Mouse (Mus musculus): Measurements from ENCODE around the gene Kat2a. TPM values are rescaled to one million over a fixed set of nuclear protein-coding genes. Genes with fewer than 3 reads are reported as not detected.
A peak's percentile ranks its signal among the peaks of the same experiment; 100 is the strongest.

Gene Kat2a
- polyA plus RNA-seq, 1 experiment, result 29.9 TPM

- Histone ChIP-seq H3K4me3 (no peak overlapping the region), H3K4me2 (ENCODE audit: low read depth) (no peak overlapping the region), H3ac (ENCODE audit: control insufficient read depth, insufficient read length) (no peak overlapping the region), H3K36me3 (ENCODE audit: control insufficient read depth, insufficient read depth) (peaks cover 18% of the 10 kb centered on the region), H3K27me3 (ENCODE audit: control insufficient read depth, insufficient read depth, insufficient read length) (no peaks in the 10 kb centered on the region), H3K79me2 (ENCODE audit: control insufficient read depth, insufficient read depth) (no peaks in the 10 kb centered on the region)
- no peak for TF ChIP-seq USF1 (IDR thresholded peaks at IDR 0.05; ENCODE audit: low read depth)
Measured at GRCm38 (mm10) chr11:100710528-100710927, 1.7 kb downstream of the Kat2a start.

- Histone ChIP-seq H3K79me2 (ENCODE audit: control insufficient read depth, insufficient read depth) (no peaks in the 10 kb centered on the region), H3K4me2 (ENCODE audit: low read depth) (no peak overlapping the region), H3K4me3 (no peak overlapping the region), H3ac (ENCODE audit: control insufficient read depth, insufficient read length) (no peak overlapping the region), H3K27me3 (ENCODE audit: control insufficient read depth, insufficient read depth, insufficient read length) (no peaks in the 10 kb centered on the region), H3K36me3 (ENCODE audit: control insufficient read depth, insufficient read depth) (peaks cover 16% of the 10 kb centered on the region)
- TF ChIP-seq CEBPB (IDR thresholded peaks at IDR 0.05; ENCODE audit: insufficient read depth, poor library complexity, severe bottlenecking) (no peak), MYOD1 (IDR thresholded peaks at IDR 0.05; ENCODE audit: control insufficient read depth in 1 of 3, insufficient read length in 2 of 3, low read depth in 2 of 3) (no peak), REST (IDR thresholded peaks at IDR 0.05; ENCODE audit: insufficient read depth, insufficient read length) (no peak), POLR2A (IDR thresholded peaks at IDR 0.05; ENCODE audit: insufficient read length, low read depth) (no peak), POLR2AphosphoS2 (IDR thresholded peaks at IDR 0.05; ENCODE audit: insufficient read length, low read depth) (no peak), TCF3 (IDR thresholded peaks at IDR 0.05; ENCODE audit: insufficient read length, low read depth) (no peak), TCF12 (IDR thresholded peaks at IDR 0.05; ENCODE audit: insufficient read depth, poor library complexity, severe bottlenecking) (no peak), SRF (IDR thresholded peaks at IDR 0.05; ENCODE audit: control insufficient read depth, insufficient read length, low read depth) (no peak), USF1 (IDR thresholded peaks at IDR 0.05; ENCODE audit: low read depth) (no peak), MYOG (IDR thresholded peaks at IDR 0.05; ENCODE audit: control insufficient read depth in 1 of 3, insufficient read depth in 1 of 3, insufficient read length in 2 of 3, low read depth in 2 of 3) (no peak), MAX (IDR thresholded peaks at IDR 0.05; ENCODE audit: low read depth) (no peak), E2F4 (IDR thresholded peaks at IDR 0.05; ENCODE audit: insufficient read depth) (no peak)
Measured at GRCm38 (mm10) chr11:100709201-100709810, 3.0 kb downstream of the Kat2a start.

- H3K27me3 ChIP-seq (ENCODE audit: control insufficient read depth, insufficient read depth, insufficient read length), result no peaks in the 10 kb centered on the region
- H3ac ChIP-seq (ENCODE audit: control insufficient read depth, insufficient read length), result no peak overlapping the region
- no peaks in the 10 kb centered on the region for H3K79me2 ChIP-seq (ENCODE audit: control insufficient read depth, insufficient read depth)
- TF ChIP-seq CEBPB (IDR thresholded peaks at IDR 0.05; ENCODE audit: insufficient read depth, poor library complexity, severe bottlenecking), result no peak
- H3K4me2 ChIP-seq (ENCODE audit: low read depth), result no peak overlapping the region
- H3K36me3 ChIP-seq (ENCODE audit: control insufficient read depth, insufficient read depth), result peaks cover 16% of the 10 kb centered on the region
- H3K4me3 ChIP-seq, result no peak overlapping the region
Measured at GRCm38 (mm10) chr11:100705095-100705747, 7.0 kb downstream of the Kat2a start.

- Histone ChIP-seq H3ac (ENCODE audit: control insufficient read depth, insufficient read length) (no peak within 1 kb of the TSS), H3K27me3 (ENCODE audit: control insufficient read depth, insufficient read depth, insufficient read length) (no peaks in the 10 kb centered on the region), H3K4me2 (ENCODE audit: low read depth) (peak within 1 kb of the TSS; percentile 55), H3K79me2 (ENCODE audit: control insufficient read depth, insufficient read depth) (no peaks in the 10 kb centered on the region), H3K4me3 (no peak within 1 kb of the TSS), H3K36me3 (ENCODE audit: control insufficient read depth, insufficient read depth) (peaks cover 16% of the 10 kb centered on the region)
- TF ChIP-seq REST (IDR thresholded peaks at IDR 0.05; ENCODE audit: insufficient read depth, insufficient read length) (no peak), SRF (IDR thresholded peaks at IDR 0.05; ENCODE audit: control insufficient read depth, insufficient read length, low read depth) (no peak), E2F4 (IDR thresholded peaks at IDR 0.05; ENCODE audit: insufficient read depth) (no peak)
Measured at GRCm38 (mm10) chr11:100703851-100704531, 8.3 kb downstream of the Kat2a start, which contains the start of gene Dhx58. Gene Dhx58, minus strand, starts transcription at chr11:100704271.

- Histone ChIP-seq H3K4me3 (no peak overlapping the region), H3K36me3 (ENCODE audit: control insufficient read depth, insufficient read depth) (peaks cover 15% of the 10 kb centered on the region), H3ac (ENCODE audit: control insufficient read depth, insufficient read length) (no peak overlapping the region), H3K27me3 (ENCODE audit: control insufficient read depth, insufficient read depth, insufficient read length) (no peaks in the 10 kb centered on the region), H3K4me2 (ENCODE audit: low read depth) (peak overlapping the region; percentile 55), H3K79me2 (ENCODE audit: control insufficient read depth, insufficient read depth) (no peaks in the 10 kb centered on the region)
- TF ChIP-seq TCF3 (IDR thresholded peaks at IDR 0.05; ENCODE audit: insufficient read length, low read depth), result no peak
- TF ChIP-seq USF1 (IDR thresholded peaks at IDR 0.05; ENCODE audit: low read depth), result no peak
- no peak for TF ChIP-seq TCF12 (IDR thresholded peaks at IDR 0.05; ENCODE audit: insufficient read depth, poor library complexity, severe bottlenecking)
- TF ChIP-seq SRF (IDR thresholded peaks at IDR 0.05; ENCODE audit: control insufficient read depth, insufficient read length, low read depth), result no peak
- no peak for TF ChIP-seq MAX (IDR thresholded peaks at IDR 0.05; ENCODE audit: low read depth)
- TF ChIP-seq MYOD1 (IDR thresholded peaks at IDR 0.05; ENCODE audit: control insufficient read depth in 1 of 3, insufficient read length in 2 of 3, low read depth in 2 of 3), result no peak
- no peak for TF ChIP-seq REST (IDR thresholded peaks at IDR 0.05; ENCODE audit: insufficient read depth, insufficient read length)
Measured at GRCm38 (mm10) chr11:100703366-100703765, 8.9 kb downstream of the Kat2a start.

Data from myocyte (in vitro differentiated cells).